Mouse (Mus musculus): Measurements from ENCODE around the gene Acp4.
"Not testable (repeated sequence)": the region's sequence is repeated elsewhere in the genome, so short reads cannot be mapped to it uniquely, and the experiment has no call there.

The Acp4 gene

GRCm38 (mm10) chr7:44207135-44207534, 50.0 kb downstream of the Acp4 start, which contains the start of gene Klk1b4:
TSS of gene Klk1b4 (plus strand) at chr7:44207435.
- DNase-seq (ENCODE audit: inconsistent age in 2 of 2, low spot score in 1 of 2): not testable (repeated sequence)

Data from adrenal gland, adult (tissue).